Mouse (Mus musculus) myocyte (in vitro differentiated cells): ENCODE results near the gene Mt2.

Source experiments
- CEBPB ChIP-seq: IDR thresholded peaks from 2 replicates; pipeline ENCODE4 v1.6.1; 2011; ENCODE audit warnings: mild to moderate bottlenecking, moderate library complexity; ENCODE audit not compliant: poor library complexity, insufficient read depth, severe bottlenecking
- MAX ChIP-seq: IDR thresholded peaks from one replicate; pipeline ENCODE4 v1.6.1; 2011; ENCODE audit warnings: low read depth, mild to moderate bottlenecking, control low read depth
- MYOG ChIP-seq, 3 experiments: IDR thresholded peaks; one replicate each; pipeline ENCODE4 v1.6.1; 2011; ENCODE audit warnings: control low read depth in 2 of 3, low read depth in 2 of 3, mild to moderate bottlenecking in 2 of 3; ENCODE audit not compliant: insufficient read length in 2 of 3, control insufficient read depth in 1 of 3, insufficient read depth in 1 of 3
- POLR2A ChIP-seq: IDR thresholded peaks from one replicate; pipeline ENCODE4 v1.6.1; 2011; ENCODE audit warnings: low read depth, mild to moderate bottlenecking, control low read depth, moderate library complexity; ENCODE audit not compliant: insufficient read length
- POLR2AphosphoS2 ChIP-seq: IDR thresholded peaks from one replicate; pipeline ENCODE4 v1.6.1; 2011; ENCODE audit warnings: low read depth, control low read depth; ENCODE audit not compliant: insufficient read length
- REST ChIP-seq: IDR thresholded peaks from one replicate; pipeline ENCODE4 v1.6.1; 2011; ENCODE audit warnings: mild to moderate bottlenecking, control low read depth, moderate library complexity; ENCODE audit not compliant: insufficient read depth, insufficient read length
- TCF12 ChIP-seq: IDR thresholded peaks from one replicate; pipeline ENCODE4 v1.6.1; 2011; ENCODE audit warnings: mild to moderate bottlenecking, control low read depth; ENCODE audit not compliant: poor library complexity, insufficient read depth, severe bottlenecking
- TCF3 ChIP-seq: IDR thresholded peaks from one replicate; pipeline ENCODE4 v1.6.1; 2011; ENCODE audit warnings: low read depth, control low read depth; ENCODE audit not compliant: insufficient read length
- USF1 ChIP-seq: IDR thresholded peaks from one replicate; pipeline ENCODE4 v1.6.1; 2011; ENCODE audit warnings: low read depth, mild to moderate bottlenecking, control low read depth, moderate library complexity

- TF ChIP-seq MAX (no peak), POLR2AphosphoS2 (no peak), POLR2A (no peak), USF1 (no peak), MYOG (IDR thresholded peaks at IDR 0.05; ENCODE audit: control insufficient read depth in 1 of 3, insufficient read depth in 1 of 3, insufficient read length in 2 of 3, low read depth in 2 of 3) (no peak), TCF12 (no peak), CEBPB (no peak), TCF3 (no peak), REST (no peak)
Observed at GRCm38 (mm10) chr8:94174619-94175213, 2.3 kb downstream of the Mt2 start.
